Mouse (Mus musculus) heart, embryonic 14.5 days (tissue): ENCODE results near the gene Efnb3. TPM values are rescaled to one million over a fixed set of nuclear protein-coding genes. Genes with fewer than 3 reads are reported as not detected.

Source experiments
- ATAC-seq: fragments of 200-750 bp; cut with Nextera tagmentation; 2 replicates; pipeline ENCODE4 v1.8.0; 2017; ENCODE audit warnings: low read depth, moderate TSS enrichment; ENCODE audit not compliant: insufficient number of reproducible peaks, insufficient read depth, low FRiP score
- H3K27ac ChIP-seq, 2 experiments: fragments of 200-500 bp in 1 of 2; fragments of 300-500 bp in 1 of 2; sonication (generic) in 1 of 2; replicated peaks in 1 of 2; 2 replicates each; pipeline ENCODE4 v1.5.1; 2012 to 2014; ENCODE audit warnings: low read depth in 2 of 2, low read length in 2 of 2, control low read depth in 1 of 2, mild to moderate bottlenecking in 1 of 2, mixed read lengths in 1 of 2; ENCODE audit not compliant: control insufficient read depth in 1 of 2, insufficient read depth in 1 of 2
- H3K27me3 ChIP-seq: fragments of 300-500 bp; sonication (generic); 2 replicates; pipeline ENCODE4 v1.6.1; 2014; ENCODE audit warnings: mild to moderate bottlenecking, low read length, control low read depth; ENCODE audit not compliant: control insufficient read depth, insufficient read depth
- H3K36me3 ChIP-seq: fragments of 300-500 bp; sonication (generic); 2 replicates; pipeline ENCODE4 v1.6.1; 2014; ENCODE audit warnings: mild to moderate bottlenecking, control low read depth, low read length, mixed read lengths; ENCODE audit not compliant: control insufficient read depth, insufficient read depth
- H3K4me1 ChIP-seq, 2 experiments: fragments of 200-500 bp in 1 of 2; fragments of 300-500 bp in 1 of 2; sonication (generic) in 1 of 2; 2 replicates each; pipeline ENCODE4 v1.6.1; 2012 to 2014; ENCODE audit warnings: low read length in 2 of 2, control low read depth in 1 of 2, mixed read lengths in 1 of 2; ENCODE audit not compliant: control insufficient read depth in 2 of 2, insufficient read depth in 2 of 2
- H3K4me2 ChIP-seq: fragments of 300-500 bp; sonication (generic); 2 replicates; pipeline ENCODE4 v1.6.1; 2014; ENCODE audit warnings: mild to moderate bottlenecking, low read length
- H3K4me3 ChIP-seq, 2 experiments: fragments of 200-500 bp in 1 of 2; fragments of 300-500 bp in 1 of 2; sonication (generic) in 1 of 2; 2 replicates each; pipeline ENCODE4 v1.5.1; 2012 to 2014; ENCODE audit warnings: low read length in 2 of 2, mild to moderate bottlenecking in 2 of 2, control low read depth in 1 of 2, low read depth in 1 of 2, moderate library complexity in 1 of 2; ENCODE audit not compliant: control insufficient read depth in 1 of 2, insufficient read depth in 1 of 2
- H3K9ac ChIP-seq: fragments of 300-500 bp; sonication (generic); 2 replicates; pipeline ENCODE4 v1.6.1; 2014; ENCODE audit warnings: mild to moderate bottlenecking, low read length
- H3K9me3 ChIP-seq: fragments of 300-500 bp; sonication (generic); 2 replicates; pipeline ENCODE4 v1.6.1; 2016; ENCODE audit warnings: low read length, control low read depth; ENCODE audit not compliant: control insufficient read depth
- WGBS: fragments of 180-500 bp; shearing (Covaris S2); extraction: QIAGEN DNeasy Blood & Tissue Kit; methylation state at CpG from one replicate; pipeline ENCODE4 v1.1.7; 2014; 5-methylcytosine and 5-hydroxymethylcytosine counted together
- polyA plus RNA-seq: library from polyadenylated mRNA; unstranded; fragments of >200 nt; fragmentation: Nextera tagmentation; extraction: Ambion mirVana; gene quantifications from 2 replicates; pipeline ENCODE4 v1.2.1, GENCODE M21; 2014

Efnb3 gene
- polyA plus RNA-seq, 1 experiment from 2014 or later = 20.4 TPM

DNA sequence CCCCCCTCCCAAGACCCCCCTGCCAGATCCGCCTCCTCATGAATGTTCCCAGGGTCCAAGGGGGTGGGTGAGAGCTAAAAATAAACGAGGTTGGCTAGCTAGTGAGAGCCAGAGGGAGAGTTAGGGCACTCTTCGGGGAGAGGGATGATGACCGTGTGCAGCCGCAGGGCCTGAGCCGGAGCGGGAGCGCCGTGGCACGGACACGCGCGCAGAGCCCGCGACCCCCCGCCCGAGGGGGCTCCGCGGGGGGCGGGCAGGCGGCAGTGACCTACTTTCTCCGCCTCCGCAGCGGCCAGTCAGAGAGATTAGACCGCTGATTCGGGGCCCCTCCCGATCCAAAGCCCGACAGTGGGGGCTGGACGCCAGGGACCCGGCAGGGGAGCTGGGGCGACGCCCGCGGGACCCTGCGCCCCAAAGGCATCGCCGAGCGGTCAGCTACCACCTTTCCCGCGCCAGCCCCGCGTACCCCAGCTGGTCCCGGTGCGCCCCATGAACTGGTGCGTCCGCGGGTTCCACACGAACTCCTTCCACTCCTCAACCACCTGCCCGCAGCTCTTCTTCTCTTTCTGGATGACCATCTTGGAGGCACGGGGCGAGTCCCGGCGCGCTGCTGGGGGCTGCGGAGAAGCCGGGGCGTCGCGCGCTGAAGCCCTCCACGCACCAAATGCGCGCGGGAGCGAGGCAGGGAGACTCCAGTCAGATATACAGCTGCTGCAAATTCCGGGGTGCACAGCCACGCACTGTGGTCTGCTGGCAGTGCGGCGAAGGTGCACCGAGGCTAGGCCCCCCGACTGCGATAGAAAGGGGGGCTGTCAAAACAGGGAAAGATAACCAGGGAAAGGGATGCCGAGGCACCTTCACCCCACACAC, 45.0 kb upstream of the Efnb3 start:
- H3K4me1 ChIP-seq = peaks cover 34 to 43% of the 10 kb centered on the region in 2 experiments
- H3K27me3 ChIP-seq = no peaks in the 10 kb centered on the region
- peak overlapping the region; percentile 83 for H3K9ac ChIP-seq
- H3K4me2 ChIP-seq = peak overlapping the region; percentile 88
- 0 out of 2 replicates have a peak, but pooled peaks cover 4% of the 10 kb centered on the region for H3K36me3 ChIP-seq
- H3K27ac ChIP-seq = peak overlapping the region; percentile 42 to 76
- under 1% methylated on average over 68 of the region's 73 CpGs for WGBS
- H3K9me3 ChIP-seq = no peaks in the 10 kb centered on the region
- peak; percentile 29; the same call in 1 of the 2 replicates for ATAC-seq
- H3K4me3 ChIP-seq = peak overlapping the region; percentile 58 to 59

DNA sequence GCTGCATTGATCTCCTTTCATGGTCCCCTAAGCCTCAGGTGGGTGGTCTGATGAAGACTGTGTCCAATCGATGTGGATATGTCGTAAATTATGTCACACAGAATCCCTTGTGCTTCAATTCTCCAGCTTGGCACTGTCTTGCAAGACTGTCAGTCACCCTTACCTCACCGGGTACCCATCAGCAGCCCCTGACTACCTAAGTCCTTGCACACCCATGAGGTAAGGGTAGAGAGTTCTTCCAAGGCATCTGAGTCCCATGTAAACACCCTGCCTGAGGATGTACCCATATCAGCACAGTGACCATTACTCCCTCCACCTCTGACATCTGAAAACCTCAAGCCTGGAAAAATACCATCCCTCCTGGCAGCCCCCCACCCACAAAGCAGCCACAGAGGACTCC, 44.3 kb upstream of the Efnb3 start:
- ATAC-seq = no peak

DNA sequence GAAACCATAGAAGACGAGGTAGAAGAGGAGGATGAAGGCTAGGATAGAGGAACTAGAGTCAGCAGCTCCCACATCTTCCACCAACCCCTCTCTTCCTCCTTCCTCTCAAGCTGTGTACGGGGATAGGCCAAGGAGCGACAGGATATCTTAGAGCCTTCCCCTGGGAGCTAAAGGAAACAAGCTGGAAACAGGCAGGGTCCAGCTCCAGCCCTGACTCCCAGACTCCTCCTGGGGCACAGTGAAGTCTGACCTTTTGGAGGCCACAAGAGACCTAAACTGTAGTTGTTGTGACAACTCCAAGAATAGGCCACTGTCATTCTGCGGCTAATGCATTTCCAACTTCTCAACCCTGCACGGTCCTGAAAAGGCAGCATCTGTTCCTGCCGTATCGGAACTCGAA, 43.5 kb upstream of the Efnb3 start:
- Histone ChIP-seq H3K4me1 (peaks cover 42 to 52% of the 10 kb centered on the region in 2 experiments), H3K36me3 (0 out of 2 replicates have a peak, but pooled peaks cover 4% of the 10 kb centered on the region), H3K9me3 (no peaks in the 10 kb centered on the region), H3K27me3 (no peaks in the 10 kb centered on the region), H3K9ac (no peak overlapping the region), H3K4me2 (peak overlapping the region; percentile 88; the same call in 1 of the 2 replicates), H3K4me3 (no peak overlapping the region), H3K27ac (peak overlapping the region in 1 of 2 experiments; percentile 76; a peak in 2 of 4 replicates)
- WGBS = 62% methylated on average over 8 of the region's 8 CpGs
- no peak for ATAC-seq

More for the DNA sequence above, 44.3 kb upstream of the Efnb3 start:
- 0 out of 2 replicates have a peak, but pooled peaks cover 4% of the 10 kb centered on the region for H3K36me3 ChIP-seq
- 54% methylated on average over 3 of the region's 3 CpGs for WGBS
- no peaks in the 10 kb centered on the region for H3K9me3 ChIP-seq
- no peaks in the 10 kb centered on the region for H3K27me3 ChIP-seq
- peak overlapping the region; percentile 88 for H3K4me2 ChIP-seq
- H3K4me1 ChIP-seq = peaks cover 39 to 49% of the 10 kb centered on the region in 2 experiments
- H3K4me3 ChIP-seq = peak overlapping the region; percentile 58 to 59; a peak in 3 of 4 replicates
- H3K9ac ChIP-seq = peak overlapping the region; percentile 83
- peak overlapping the region in 1 of 2 experiments; percentile 76; a peak in 2 of 4 replicates for H3K27ac ChIP-seq

- Histone ChIP-seq H3K27ac (peak overlapping the region; percentile 2 to 24; a peak in 2 of 4 replicates), H3K36me3 (0 out of 2 replicates have a peak, but pooled peaks cover 4% of the 10 kb centered on the region), H3K9me3 (no peaks in the 10 kb centered on the region), H3K27me3 (no peaks in the 10 kb centered on the region), H3K4me2 (no peak overlapping the region), H3K9ac (no peak overlapping the region), H3K4me1 (peaks cover 42 to 52% of the 10 kb centered on the region in 2 experiments), H3K4me3 (no peak overlapping the region)
- no peak for ATAC-seq
- WGBS = 24% methylated on average over 3 of the region's 3 CpGs
Observed at GRCm38 (mm10) chr11:69601768-69602167, 41.8 kb upstream of the Efnb3 start.

DNA sequence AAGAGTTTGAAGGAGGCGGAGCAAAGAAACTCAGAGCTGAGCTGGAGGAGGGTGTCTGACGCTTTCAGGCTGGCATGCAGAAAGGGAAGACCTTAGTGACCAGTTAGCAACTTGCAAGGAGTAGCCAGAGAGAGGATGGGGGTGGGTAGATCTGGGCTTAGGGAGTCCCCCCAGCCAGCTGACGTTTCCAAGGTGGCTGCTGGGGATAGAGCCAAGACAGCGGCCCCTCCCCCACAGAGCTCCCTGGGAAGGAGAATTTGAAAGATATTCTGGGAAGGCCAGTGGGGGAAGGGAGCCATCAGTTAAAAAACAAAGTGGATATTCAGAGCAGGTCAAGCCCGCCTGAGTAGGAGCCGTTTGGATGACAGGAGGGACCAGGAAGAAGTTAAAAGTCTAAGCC, 40.1 kb upstream of the Efnb3 start:
- WGBS = 14% methylated on average over 6 of the region's 6 CpGs
- H3K9me3 ChIP-seq = no peaks in the 10 kb centered on the region

DNA sequence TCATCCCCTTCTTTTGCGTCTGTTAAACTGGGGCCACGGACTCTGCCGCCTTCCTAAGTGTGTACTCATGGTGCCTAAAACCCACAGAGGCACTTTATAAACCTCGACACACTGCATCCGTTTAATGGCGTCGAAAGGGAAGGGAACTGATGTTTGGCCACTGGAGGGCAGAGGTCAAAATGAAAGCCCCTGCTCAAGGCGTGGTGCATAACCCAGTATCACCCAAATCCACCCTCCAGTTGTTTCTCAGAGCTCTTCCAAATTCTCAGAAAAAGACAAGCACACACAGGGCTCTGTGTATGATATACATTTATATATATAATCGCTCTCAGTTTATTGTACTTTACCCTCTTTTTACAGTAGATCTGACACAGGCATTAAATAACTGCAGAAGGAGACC, 39.4 kb upstream of the Efnb3 start:
- peaks cover 38 to 47% of the 10 kb centered on the region in 2 experiments for H3K4me1 ChIP-seq
- peak overlapping the region; percentile 41; the same call in 1 of the 2 replicates for H3K9ac ChIP-seq
- H3K27me3 ChIP-seq = no peaks in the 10 kb centered on the region
- no peak for ATAC-seq
- peaks cover 8% of the 10 kb centered on the region; the same call in 1 of the 2 replicates for H3K36me3 ChIP-seq
- no peak overlapping the region for H3K4me3 ChIP-seq
- peak overlapping the region; percentile 75 to 84; a peak in 2 of 4 replicates for H3K27ac ChIP-seq
- WGBS = 17% methylated on average over 9 of the region's 9 CpGs
- no peaks in the 10 kb centered on the region for H3K9me3 ChIP-seq
- peak overlapping the region; percentile 39 for H3K4me2 ChIP-seq

More for the DNA sequence above, 40.1 kb upstream of the Efnb3 start:
- peak overlapping the region; percentile 75 to 84 for H3K27ac ChIP-seq
- H3K27me3 ChIP-seq = no peaks in the 10 kb centered on the region
- peak overlapping the region; percentile 41 for H3K9ac ChIP-seq
- peaks cover 39 to 48% of the 10 kb centered on the region in 2 experiments for H3K4me1 ChIP-seq
- no peak overlapping the region; a peak in 1 of 4 replicates for H3K4me3 ChIP-seq
- ATAC-seq = no peak
- H3K36me3 ChIP-seq = 0 out of 2 replicates have a peak, but pooled peaks cover 4% of the 10 kb centered on the region
- H3K4me2 ChIP-seq = peak overlapping the region; percentile 39

GRCm38 (mm10) chr11:69594853-69595252, 34.8 kb upstream of the Efnb3 start:
- Histone ChIP-seq H3K36me3 (peaks cover 38% of the 10 kb centered on the region), H3K4me3 (no peak overlapping the region), H3K9ac (no peak overlapping the region), H3K4me1 (peaks cover 7 to 8% of the 10 kb centered on the region in 2 experiments), H3K9me3 (no peaks in the 10 kb centered on the region), H3K27ac (no peak overlapping the region), H3K27me3 (no peaks in the 10 kb centered on the region), H3K4me2 (no peak overlapping the region)
- 93% methylated on average over 6 of the region's 6 CpGs for WGBS
- no peak for ATAC-seq
